Comparison of ENCODE assay signal across 8 mouse cellular contexts in the genomic region with DNA sequence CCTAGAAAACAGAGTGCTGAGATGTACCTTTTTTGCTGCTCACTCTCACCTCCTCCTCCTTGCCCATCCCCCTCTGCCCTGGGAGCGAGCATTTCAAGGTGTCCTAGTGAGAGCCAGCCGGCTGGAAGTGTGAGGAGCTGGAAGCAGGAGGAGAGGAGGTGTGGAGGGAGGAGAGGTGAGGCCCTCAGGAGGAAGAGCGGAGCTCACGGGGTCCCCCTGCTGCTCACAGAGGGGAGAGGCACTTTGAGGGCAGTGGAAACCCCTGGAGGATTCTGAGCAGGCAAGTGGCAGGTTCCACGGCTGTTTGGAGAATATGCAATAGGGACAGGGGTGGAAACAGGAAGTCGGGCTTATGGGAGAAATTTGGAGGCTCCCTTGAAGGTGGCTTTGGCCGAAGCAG. TPM values are rescaled to one million over a fixed set of nuclear protein-coding genes. Genes with fewer than 3 reads are reported as not detected.
DNase-seq lines count a peak whose midpoint lies in the region; ATAC-seq lines count a peak whose summit lies in the region.

No protein-coding gene starts in this region.

- WGBS in heart, embryonic 12.5 days = 27% methylated on average over 7 of the region's 7 CpGs
- 33% methylated on average over 7 of the region's 7 CpGs for WGBS in forebrain, embryonic 12.5 days

- H3K4me3 ChIP-seq in heart, embryonic 12.5 days = no peak overlapping the region
- H3K4me3 ChIP-seq in forebrain, embryonic 12.5 days (replicated peaks) = no peak overlapping the region

- H3K4me1 ChIP-seq in heart, embryonic 12.5 days (replicated peaks) = peaks cover 4% of the 10 kb centered on the region
- H3K4me1 ChIP-seq in forebrain, embryonic 12.5 days = peaks cover 9% of the 10 kb centered on the region

- no peak overlapping the region for H3K27ac ChIP-seq in heart, embryonic 12.5 days (ENCODE audit: poor library complexity, severe bottlenecking)
- no peak overlapping the region for H3K27ac ChIP-seq in forebrain, embryonic 12.5 days

- H3K27me3 ChIP-seq in heart, embryonic 12.5 days (replicated peaks) = peaks cover 3% of the 10 kb centered on the region; the same call in 1 of the 2 replicates
- peaks cover 4% of the 10 kb centered on the region; the same call in 1 of the 2 replicates for H3K27me3 ChIP-seq in forebrain, embryonic 12.5 days

- no peak overlapping the region for H3K9ac ChIP-seq in heart, embryonic 12.5 days
- H3K9ac ChIP-seq in forebrain, embryonic 12.5 days = no peak overlapping the region

- no peaks in the 10 kb centered on the region for H3K9me3 ChIP-seq in heart, embryonic 12.5 days (replicated peaks)
- no peaks in the 10 kb centered on the region for H3K9me3 ChIP-seq in forebrain, embryonic 12.5 days

- no peaks in the 10 kb centered on the region for H3K36me3 ChIP-seq in heart, embryonic 12.5 days
- no peaks in the 10 kb centered on the region for H3K36me3 ChIP-seq in forebrain, embryonic 12.5 days (replicated peaks)

- DNase-seq in heart, adult 18-20 months = peak; percentile 13 to 44
- peak; percentile 46 for DNase-seq in CD4-positive helper T cell, adult 2 months (ENCODE audit: low read depth, low spot score)
- peak; percentile 47 for DNase-seq in adrenal gland, adult 2 months
- DNase-seq in heart, postnatal 4 days = peak; percentile 52
- peak; percentile 13 for DNase-seq in lung, postnatal 25 days (ENCODE audit: low spot score)
- peak; percentile 56 for DNase-seq in thymus, postnatal 0 days (ENCODE audit: low spot score)

- no peak overlapping the region for H3K4me2 ChIP-seq in heart, embryonic 12.5 days
- H3K4me2 ChIP-seq in forebrain, embryonic 12.5 days = no peak overlapping the region

- ATAC-seq in heart, embryonic 12.5 days (ENCODE audit: insufficient number of reproducible peaks, low FRiP score) = no peak
- no peak for ATAC-seq in forebrain, embryonic 12.5 days (ENCODE audit: low FRiP score)

RNA-seq across cellular contexts. Expression of a gene that starts 18.9 kb away (rescaled TPM):
- 1 to 10 TPM; 6.9 TPM for total RNA-seq in heart, adult 18-20 months (2021)
- 23.6 and 28.1 TPM in 2 replicates for polyA plus RNA-seq in heart, embryonic 12.5 days (2016; fragmentation: Nextera tagmentation; extraction: Ambion mirVana)
- not detected for total RNA-seq in adrenal gland, adult 2 months (2021)
- polyA plus RNA-seq in adrenal gland, adult 2 months (2012; rRNA removed) = 0.09 and 0.12 TPM in 2 replicates
- 1 to 10 TPM; 4.7 to 5.4 TPM for total RNA-seq in heart, postnatal 4 days (2021)
- polyA plus RNA-seq in thymus, postnatal 0 days (2015; fragmentation: Nextera tagmentation; extraction: Ambion mirVana) = 0.34 and 0.45 TPM in 2 replicates
- 6.0 and 7.5 TPM in 2 replicates for polyA plus RNA-seq in forebrain, embryonic 12.5 days (2016; fragmentation: Nextera tagmentation; extraction: Ambion mirVana)

RNA-seq across cellular contexts. Expression of a gene that starts 30.1 kb away (rescaled TPM):
- 10 to 100 TPM; 19.9 to 21.3 TPM for total RNA-seq in heart, adult 18-20 months (2021)
- 30.6 and 31.4 TPM in 2 replicates for polyA plus RNA-seq in heart, embryonic 12.5 days (2016; fragmentation: Nextera tagmentation; extraction: Ambion mirVana)
- total RNA-seq in adrenal gland, adult 2 months (2021) = 10 to 100 TPM; 35.6 to 37.1 TPM
- 14.2 and 15.6 TPM in 2 replicates for polyA plus RNA-seq in adrenal gland, adult 2 months (2012; rRNA removed)
- total RNA-seq in heart, postnatal 4 days (2021) = 10 to 100 TPM; 26.6 to 27.9 TPM
- polyA plus RNA-seq in thymus, postnatal 0 days (2015; fragmentation: Nextera tagmentation; extraction: Ambion mirVana) = 31.0 and 42.6 TPM in 2 replicates
- 76.8 and 79.9 TPM in 2 replicates for polyA plus RNA-seq in forebrain, embryonic 12.5 days (2016; fragmentation: Nextera tagmentation; extraction: Ambion mirVana)

RNA-seq across cellular contexts. Expression of a gene that starts 31.6 kb away (rescaled TPM):
- total RNA-seq in heart, adult 18-20 months (2021) = 10 to 100 TPM; 61.9 to 65.3 TPM
- 140 and 145 TPM in 2 replicates for polyA plus RNA-seq in heart, embryonic 12.5 days (2016; fragmentation: Nextera tagmentation; extraction: Ambion mirVana)
- total RNA-seq in adrenal gland, adult 2 months (2021) = 100 to 1,000 TPM; 231 to 336 TPM
- 150 and 191 TPM in 2 replicates for polyA plus RNA-seq in adrenal gland, adult 2 months (2012; rRNA removed)
- 10 to 100 TPM; 73.2 to 74.5 TPM for total RNA-seq in heart, postnatal 4 days (2021)
- 247 and 304 TPM in 2 replicates for polyA plus RNA-seq in thymus, postnatal 0 days (2015; fragmentation: Nextera tagmentation; extraction: Ambion mirVana)
- polyA plus RNA-seq in forebrain, embryonic 12.5 days (2016; fragmentation: Nextera tagmentation; extraction: Ambion mirVana) = 138 and 139 TPM in 2 replicates

RNA-seq across cellular contexts. Expression of a gene that starts 40.1 kb away (rescaled TPM):
- total RNA-seq in heart, adult 18-20 months (2021) = 100 to 1,000 TPM; 177 to 237 TPM
- polyA plus RNA-seq in heart, embryonic 12.5 days (2016; fragmentation: Nextera tagmentation; extraction: Ambion mirVana) = 386 and 405 TPM in 2 replicates
- 100 to 1,000 TPM; 313 to 460 TPM for total RNA-seq in adrenal gland, adult 2 months (2021)
- 2,634 and 2,855 TPM in 2 replicates for polyA plus RNA-seq in adrenal gland, adult 2 months (2012; rRNA removed)
- 100 to 1,000 TPM; 105 to 117 TPM for total RNA-seq in heart, postnatal 4 days (2021)
- polyA plus RNA-seq in thymus, postnatal 0 days (2015; fragmentation: Nextera tagmentation; extraction: Ambion mirVana) = 822 and 855 TPM in 2 replicates
- 478 and 490 TPM in 2 replicates for polyA plus RNA-seq in forebrain, embryonic 12.5 days (2016; fragmentation: Nextera tagmentation; extraction: Ambion mirVana)

RNA-seq across cellular contexts. Expression of a gene that starts 47.4 kb away (rescaled TPM):
- 10 to 100 TPM; 52.5 to 56.9 TPM for total RNA-seq in heart, adult 18-20 months (2021)
- polyA plus RNA-seq in heart, embryonic 12.5 days (2016; fragmentation: Nextera tagmentation; extraction: Ambion mirVana) = 55.7 and 61.9 TPM in 2 replicates
- 10 to 100 TPM; 85.5 to 97.8 TPM for total RNA-seq in adrenal gland, adult 2 months (2021)
- polyA plus RNA-seq in adrenal gland, adult 2 months (2012; rRNA removed) = 7.0 and 8.6 TPM in 2 replicates
- 10 to 100 TPM; 40.2 to 41.9 TPM for total RNA-seq in heart, postnatal 4 days (2021)
- 171 and 176 TPM in 2 replicates for polyA plus RNA-seq in thymus, postnatal 0 days (2015; fragmentation: Nextera tagmentation; extraction: Ambion mirVana)
- 77.9 and 83.6 TPM in 2 replicates for polyA plus RNA-seq in forebrain, embryonic 12.5 days (2016; fragmentation: Nextera tagmentation; extraction: Ambion mirVana)
